Mouse (Mus musculus) bone marrow, adult 2 months (tissue): ENCODE results near the gene Hdhd3. TPM values are rescaled to one million over a fixed set of nuclear protein-coding genes. Genes with fewer than 3 reads are reported as not detected.
A peak's percentile ranks its signal among the peaks of the same experiment; 100 is the strongest.

ENCODE experiments used
- H3K27ac ChIP-seq: fragments of 200-500 bp; 2 replicates; pipeline ENCODE4 v1.5.1; 2012; ENCODE audit warnings: low read depth, mild to moderate bottlenecking, control low read depth, inconsistent platforms, low read length; ENCODE audit not compliant: control insufficient read depth, poor library complexity, insufficient read depth
- H3K4me1 ChIP-seq: fragments of 200-500 bp; 2 replicates; pipeline ENCODE4 v1.6.1; 2011; ENCODE audit warnings: low read length; ENCODE audit not compliant: control insufficient read depth, insufficient read depth
- H3K4me3 ChIP-seq: fragments of 200-500 bp; replicated peaks from 2 replicates; pipeline ENCODE3; 2011; ENCODE audit warnings: mild to moderate bottlenecking, low read depth, low read length, control low read depth; ENCODE audit not compliant: control insufficient read depth
- CTCF ChIP-seq: fragments of 200-500 bp; IDR thresholded peaks from 2 replicates; pipeline ENCODE4 v1.5.1; 2011; ENCODE audit warnings: low read length, control low read depth; ENCODE audit not compliant: control insufficient read depth, insufficient read depth
- POLR2A ChIP-seq: fragments of 200-500 bp; IDR thresholded peaks from 2 replicates; pipeline ENCODE4 v1.6.1; 2011; ENCODE audit warnings: low read depth, mild to moderate bottlenecking, control low read depth, low read length, borderline replicate concordance; ENCODE audit not compliant: control insufficient read depth
- WGBS: fragments of 180-500 bp; shearing (Covaris S2); methylation state at CpG from one replicate; pipeline ENCODE4 v1.1.7; 2018; 5-methylcytosine and 5-hydroxymethylcytosine counted together
- polyA plus RNA-seq: library from polyadenylated mRNA; stranded (reverse); fragments of >200 nt; gene quantifications from 2 replicates; pipeline ENCODE4 v1.2.4, GENCODE M21; 2011; ENCODE audit warnings: low replicate concordance; ENCODE audit not compliant: missing spikeins, insufficient read depth, insufficient read length

Gene Hdhd3
- polyA plus RNA-seq, 1 experiment: not detected

DNA sequence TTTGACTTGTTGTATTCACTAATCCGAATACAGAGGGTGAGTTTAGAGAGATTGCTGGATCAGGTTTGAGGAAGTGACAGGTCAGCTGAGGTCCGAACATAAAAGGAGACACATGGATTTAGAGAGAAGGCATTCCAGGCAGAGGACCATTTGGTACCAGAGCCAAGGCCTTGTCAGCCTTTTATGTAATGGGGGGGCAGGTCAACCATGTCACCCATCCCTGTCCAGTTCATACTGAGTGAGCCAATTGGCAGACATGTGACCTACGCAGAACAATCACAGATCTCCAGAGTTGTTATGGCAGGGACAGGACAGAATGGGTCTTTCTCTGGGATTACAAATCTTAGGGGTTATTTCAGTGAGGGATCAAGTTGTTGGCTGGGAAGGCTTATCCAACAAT lies 2.7 kb upstream of the Hdhd3 start:
- no peaks in the 10 kb centered on the region for H3K4me1 ChIP-seq
- H3K27ac ChIP-seq: no peak overlapping the region
- TF ChIP-seq POLR2A (no peak), CTCF (no peak)
- no peak overlapping the region for H3K4me3 ChIP-seq
- 68% methylated on average over 3 of the region's 3 CpGs for WGBS

DNA sequence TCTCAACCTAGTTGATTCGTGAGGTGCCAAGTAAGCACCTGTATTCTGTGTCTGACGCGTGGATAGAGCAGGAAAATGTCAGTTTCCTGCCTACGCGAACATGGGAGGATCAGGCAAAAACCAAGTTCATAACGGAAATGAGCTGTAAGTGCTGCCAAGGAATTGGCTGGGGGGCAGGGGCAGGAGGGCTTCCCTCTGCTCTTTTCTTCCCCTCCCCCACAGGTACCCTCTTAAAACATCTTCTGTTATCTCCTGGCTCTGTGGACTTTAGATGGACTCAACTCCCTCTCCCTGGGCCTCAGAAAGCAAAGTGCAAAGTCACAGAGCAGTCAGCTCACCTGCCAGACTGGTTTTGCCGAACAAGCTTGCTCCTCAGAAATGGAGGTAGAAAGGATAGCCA lies 298 bp downstream of the Hdhd3 start:
- Histone ChIP-seq H3K4me1 (no peaks in the 10 kb centered on the region), H3K27ac (no peak overlapping the region)

DNA sequence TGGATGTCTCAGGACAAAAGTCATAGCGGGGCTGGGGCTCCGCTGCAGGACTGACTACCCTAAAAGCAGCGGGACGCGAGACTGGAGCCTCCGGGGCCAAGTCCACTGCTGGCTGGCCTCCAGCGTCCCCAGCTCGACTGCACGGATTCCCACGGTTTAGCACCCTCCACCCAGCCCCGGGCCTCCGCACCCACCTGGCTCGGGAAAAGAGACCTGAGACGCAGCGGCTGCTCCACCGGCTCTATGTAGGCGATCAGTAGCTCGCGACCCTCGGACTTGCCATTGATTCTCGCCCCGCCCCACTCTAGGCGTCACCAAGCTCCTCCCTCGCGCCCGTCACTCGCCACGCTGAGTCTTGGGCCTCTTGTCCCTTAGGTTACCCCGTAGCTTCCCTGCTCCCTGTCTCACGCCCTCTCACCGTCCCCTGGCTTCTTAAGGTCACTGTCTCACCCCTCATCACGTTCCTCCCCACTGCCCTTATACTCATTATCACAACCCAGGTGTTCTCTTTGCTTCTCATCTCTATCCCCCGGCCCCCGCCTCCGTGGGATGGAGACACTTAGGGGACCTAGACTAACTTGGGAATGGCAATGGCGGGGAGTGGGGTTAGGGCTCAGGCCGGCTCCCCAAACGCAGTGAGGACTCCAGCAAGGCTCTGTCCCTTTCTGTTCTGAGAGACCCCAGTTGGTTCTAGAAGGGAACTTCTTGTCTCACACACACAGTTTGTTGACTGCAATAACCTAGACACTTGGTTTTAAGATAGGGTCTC lies 1.1 kb downstream of the Hdhd3 start:
- TF ChIP-seq CTCF (no peak), POLR2A (peak; percentile 41; the same call in 1 of the 2 replicates)
- 0 out of 2 replicates have a peak overlapping the region, but pooled peaks have one; percentile 3 for H3K27ac ChIP-seq
- H3K4me1 ChIP-seq: no peaks in the 10 kb centered on the region
- peak overlapping the region; percentile 74 for H3K4me3 ChIP-seq
- WGBS: under 1% methylated on average over 38 of the region's 38 CpGs

More for the DNA sequence above, 298 bp downstream of the Hdhd3 start:
- WGBS: 17% methylated on average over 7 of the region's 7 CpGs
- H3K4me3 ChIP-seq: no peak overlapping the region
- TF ChIP-seq POLR2A: no peak
- TF ChIP-seq CTCF: no peak

DNA sequence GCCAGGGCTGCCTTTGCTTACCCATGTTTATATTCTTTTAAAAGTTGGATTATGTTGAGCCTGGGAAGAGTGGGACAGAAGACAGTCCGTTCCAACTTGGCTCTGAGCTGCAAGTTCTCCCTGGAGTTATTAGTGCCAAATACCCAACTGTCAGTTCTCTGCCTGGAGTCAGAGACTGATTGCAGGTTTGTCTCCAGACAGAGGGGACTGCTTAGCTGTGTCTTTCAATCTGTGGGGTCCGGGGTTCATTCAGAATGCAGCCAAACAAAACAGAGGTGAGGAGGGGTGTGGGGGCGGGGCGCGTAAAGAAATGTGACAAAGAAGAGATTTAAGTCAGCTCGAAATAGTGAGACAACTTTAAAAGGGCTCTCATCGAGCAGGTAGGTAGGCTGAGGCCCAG lies 1.7 kb downstream of the Hdhd3 start:
- peak overlapping the region; percentile 74 for H3K4me3 ChIP-seq
- H3K4me1 ChIP-seq: no peaks in the 10 kb centered on the region
- TF ChIP-seq POLR2A: no peak
- no peak for TF ChIP-seq CTCF
- H3K27ac ChIP-seq: no peak overlapping the region
- WGBS: 3% methylated on average over 7 of the region's 7 CpGs

DNA sequence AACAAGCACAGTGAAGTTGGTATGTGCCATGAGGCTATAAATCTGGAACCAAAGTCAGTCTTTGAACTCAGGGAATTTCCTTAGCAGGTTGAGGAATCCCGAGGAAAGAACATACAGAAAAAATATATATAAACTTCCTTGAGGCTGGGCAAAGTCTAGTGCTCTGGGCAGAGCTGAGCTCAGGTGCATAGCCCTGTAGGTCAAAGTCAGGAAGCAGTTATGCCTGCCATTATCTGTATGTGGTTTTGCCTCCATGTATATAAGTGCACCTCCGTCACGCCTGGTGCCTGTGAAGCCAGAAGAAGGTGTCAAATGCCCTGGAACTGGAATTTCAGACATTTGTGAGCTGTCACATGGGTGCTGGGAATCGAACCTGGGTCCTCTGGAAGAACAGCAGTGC lies 2.5 kb downstream of the Hdhd3 start:
- WGBS: 77% methylated on average over 4 of the region's 4 CpGs

DNA sequence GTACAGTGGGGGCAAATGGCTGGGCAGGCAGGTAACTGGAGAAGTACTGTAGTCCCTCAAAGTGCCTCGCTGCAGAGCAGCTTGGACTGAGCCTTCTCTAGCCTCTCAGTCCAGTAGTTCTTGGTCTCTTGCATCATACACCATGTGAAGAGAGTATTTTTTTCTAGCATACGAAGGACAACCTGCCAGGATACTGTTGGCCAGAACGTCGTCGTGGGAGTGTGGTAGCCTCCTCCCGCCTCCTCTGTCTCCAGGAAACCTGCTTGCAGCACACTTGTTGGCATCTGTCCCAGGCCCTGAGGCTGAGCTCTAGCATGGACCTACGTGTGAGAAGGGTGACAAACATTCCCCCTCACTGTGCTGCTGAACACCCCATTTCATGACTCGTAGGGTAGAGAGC lies 6.5 kb downstream of the Hdhd3 start:
- Histone ChIP-seq H3K4me1 (no peaks in the 10 kb centered on the region), H3K4me3 (no peak overlapping the region), H3K27ac (no peak overlapping the region)
- TF ChIP-seq CTCF: no peak
- no peak for TF ChIP-seq POLR2A
- WGBS: 7% methylated on average over 8 of the region's 8 CpGs

More for the DNA sequence above, 2.5 kb downstream of the Hdhd3 start:
- Histone ChIP-seq H3K4me3 (no peak overlapping the region), H3K27ac (no peak overlapping the region), H3K4me1 (no peaks in the 10 kb centered on the region)
- TF ChIP-seq POLR2A: no peak
- TF ChIP-seq CTCF: no peak

DNA sequence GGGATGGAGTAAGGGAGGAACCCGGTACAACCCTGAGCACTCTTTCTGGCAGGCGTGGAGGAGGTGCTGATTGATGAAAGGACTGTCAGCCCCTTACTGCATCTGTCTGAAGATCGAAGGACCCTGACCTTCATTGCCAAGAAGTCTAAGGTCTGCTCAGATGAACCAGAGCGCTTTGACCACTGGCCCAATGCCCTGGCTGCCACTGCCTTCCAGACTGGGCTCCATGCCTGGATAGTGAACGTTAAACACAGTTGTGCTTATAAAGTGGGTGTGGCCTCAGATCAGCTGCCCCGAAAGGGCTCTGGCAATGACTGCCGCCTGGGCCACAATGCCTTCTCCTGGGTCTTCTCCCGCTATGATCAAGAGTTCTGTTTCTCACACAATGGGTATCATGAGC lies 7.3 kb downstream of the Hdhd3 start:
- no peaks in the 10 kb centered on the region for H3K4me1 ChIP-seq
- H3K27ac ChIP-seq: no peak overlapping the region
- H3K4me3 ChIP-seq: no peak overlapping the region
- 76% methylated on average over 8 of the region's 8 CpGs for WGBS
- no peak for TF ChIP-seq CTCF
- no peak for TF ChIP-seq POLR2A

DNA sequence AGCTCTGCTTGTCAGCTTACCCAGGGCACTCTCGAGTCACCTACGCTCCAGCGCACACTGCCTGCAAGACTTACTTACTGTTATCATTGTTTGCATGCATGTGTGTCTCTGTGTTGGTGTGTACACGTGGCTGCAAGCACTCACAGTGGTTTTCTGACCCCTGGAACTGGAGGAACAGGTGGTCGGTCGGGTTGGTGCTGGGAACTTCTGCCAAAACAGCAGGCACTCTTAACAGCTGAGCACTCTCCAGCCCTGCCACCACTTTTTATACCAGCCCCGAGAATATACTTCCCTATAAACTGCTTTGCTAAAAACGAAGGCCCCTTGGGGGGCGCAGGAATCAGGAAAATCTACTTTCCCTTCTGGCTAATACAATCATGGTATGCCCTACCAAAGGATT lies 9.0 kb downstream of the Hdhd3 start:
- TF ChIP-seq CTCF (no peak), POLR2A (no peak)
- 32% methylated on average over 9 of the region's 9 CpGs for WGBS
- no peak overlapping the region for H3K4me3 ChIP-seq

More for the DNA sequence above, 9.0 kb downstream of the Hdhd3 start:
- no peak overlapping the region for H3K27ac ChIP-seq
- no peaks in the 10 kb centered on the region; the same call in 1 of the 2 replicates for H3K4me1 ChIP-seq
